ENCODE assay signal across 9 mouse cellular contexts in genomic region chr2:157030804-157031203, GRCm38 (mm10). TPM values are rescaled to one million over a fixed set of nuclear protein-coding genes. Genes with fewer than 3 reads are reported as not detected.
DNase-seq lines count a peak whose midpoint lies in the region; ATAC-seq and TF ChIP-seq lines count a peak whose summit lies in the region.
"Had no signal": no experiment of that assay in that cellular context is flagged by ENCODE, and none has a peak within 500 bp of the region (broad histone marks: within the 10 kb centered on the region; RNA-seq: fewer than 3 reads in every experiment).

No protein-coding gene starts in this region.

- H3K27ac ChIP-seq in heart, embryonic 11.5 days (ENCODE audit: low read depth, low read length) = no peak overlapping the region
- no peak overlapping the region for H3K27ac ChIP-seq in midbrain, postnatal 0 days (ENCODE audit: low read depth, low read length)

- peak; percentile 86 for TF ChIP-seq CTCF in midbrain, postnatal 0 days (IDR thresholded peaks at IDR 0.05)

- no peaks in the 10 kb centered on the region for H3K9me3 ChIP-seq in heart, embryonic 11.5 days (replicated peaks; ENCODE audit: control insufficient read depth, low read length)
- no peaks in the 10 kb centered on the region for H3K9me3 ChIP-seq in midbrain, postnatal 0 days (ENCODE audit: low read length)

- H3K9ac ChIP-seq in heart, embryonic 11.5 days (ENCODE audit: low read depth, low read length) = no peak overlapping the region
- H3K9ac ChIP-seq in midbrain, postnatal 0 days (replicated peaks; ENCODE audit: low read length, poor library complexity, severe bottlenecking) = no peak overlapping the region

- 41% methylated on average over 9 of the region's 9 CpGs for WGBS in heart, embryonic 11.5 days (ENCODE audit: insufficient replicate concordance)
- 40% methylated on average over 9 of the region's 9 CpGs for WGBS in midbrain, postnatal 0 days

- DNase-seq in heart, adult 11 months = peak; percentile 97
- peak; percentile 83 for DNase-seq in cerebellum, adult 9-11 months
- DNase-seq in frontal cortex, postnatal 10 days (ENCODE audit: low spot score in 2 of 2) = peak; percentile 58 to 81
- peak; percentile 91 for DNase-seq in left cerebral cortex, postnatal 4 days
- peak; percentile 87 for DNase-seq in midbrain, postnatal 0 days (ENCODE audit: low spot score)
- peak; percentile 65 to 70 for DNase-seq in spleen, postnatal 36 days (ENCODE audit: low spot score in 2 of 2)

- H3K4me1 ChIP-seq in heart, embryonic 11.5 days (ENCODE audit: control insufficient read depth, insufficient read depth, low read length) = peaks cover 11% of the 10 kb centered on the region
- no peaks in the 10 kb centered on the region for H3K4me1 ChIP-seq in midbrain, postnatal 0 days (ENCODE audit: insufficient read depth, low read length)

- peaks cover 61% of the 10 kb centered on the region for H3K36me3 ChIP-seq in heart, embryonic 11.5 days (ENCODE audit: control insufficient read depth, insufficient read depth, low read length)
- H3K36me3 ChIP-seq in midbrain, postnatal 0 days (ENCODE audit: insufficient read depth, low read length) = peaks cover 68% of the 10 kb centered on the region

- H3K4me3 ChIP-seq in heart, embryonic 11.5 days (ENCODE audit: low read depth, low read length) = no peak overlapping the region
- H3K4me3 ChIP-seq in midbrain, postnatal 0 days (ENCODE audit: low read depth, low read length) = no peak overlapping the region

- H3K27me3 ChIP-seq in heart, embryonic 11.5 days (ENCODE audit: control insufficient read depth, insufficient read depth, low read length) = no peaks in the 10 kb centered on the region
- H3K27me3 ChIP-seq in midbrain, postnatal 0 days (ENCODE audit: insufficient read depth, low read length) = no peaks in the 10 kb centered on the region
- H3K27me3 ChIP-seq: Patski had no signal

- no peak for ATAC-seq in heart, embryonic 11.5 days (replicated peaks; ENCODE audit: insufficient number of reproducible peaks, low FRiP score, low TSS enrichment)
- peak; percentile 25 for ATAC-seq in inflammation-experienced regulatory T-cells, adult 6 months
- ATAC-seq in midbrain, postnatal 0 days (ENCODE audit: low FRiP score) = peak; percentile 74
- ATAC-seq: Patski had no signal

- no peak overlapping the region for H3K4me2 ChIP-seq in heart, embryonic 11.5 days
- H3K4me2 ChIP-seq in midbrain, postnatal 0 days (ENCODE audit: low read depth, low read length, poor library complexity, severe bottlenecking) = no peak overlapping the region

- intact Hi-C loops in left cerebral cortex, postnatal 4 days (cut with DNase I) = loop anchor here (10.0 kb wide), 1 partner anchor 64 kb away; no protein-coding TSS in a partner anchor

RNA-seq across cellular contexts. Expression of gene Dsn1, which starts 23.9 kb away (rescaled TPM):
- polyA plus RNA-seq in heart, embryonic 11.5 days (2014; fragmentation: Nextera tagmentation; extraction: Ambion mirVana) = 38.4 and 48.4 TPM in 2 replicates
- polyA plus RNA-seq in inflammation-experienced regulatory T-cells, adult 6 months (2017; shearing (Covaris generic)) = 10 to 100 TPM; 10.3 to 34.2 (median 11.3) TPM
- total RNA-seq in left cerebral cortex, postnatal 4 days (2021) = 1 to 10 TPM; 7.4 to 8.4 TPM
- total RNA-seq in midbrain, postnatal 0 days (2014; rRNA removed) = 5.3 and 8.8 TPM in 2 replicates
- 7.2 and 7.8 TPM in 2 replicates for polyA plus RNA-seq in midbrain, postnatal 0 days (2015; fragmentation: Nextera tagmentation; extraction: Ambion mirVana)

RNA-seq across cellular contexts. Expression of gene Ndrg3, which starts 38.9 kb away (rescaled TPM):
- 34.4 and 38.1 TPM in 2 replicates for polyA plus RNA-seq in heart, embryonic 11.5 days (2014; fragmentation: Nextera tagmentation; extraction: Ambion mirVana)
- polyA plus RNA-seq in inflammation-experienced regulatory T-cells, adult 6 months (2017; shearing (Covaris generic)) = 100 to 1,000 TPM in 2 of 3 experiments, 10 to 100 TPM in 1; 72.3 to 142 (median 105) TPM
- total RNA-seq in left cerebral cortex, postnatal 4 days (2021) = 100 to 1,000 TPM; 267 to 276 TPM
- total RNA-seq in midbrain, postnatal 0 days (2014; rRNA removed) = 141 and 178 TPM in 2 replicates
- polyA plus RNA-seq in midbrain, postnatal 0 days (2015; fragmentation: Nextera tagmentation; extraction: Ambion mirVana) = 160 and 169 TPM in 2 replicates

RNA-seq across cellular contexts. Expression of gene Soga1, which starts 48.2 kb away (rescaled TPM):
- polyA plus RNA-seq in heart, embryonic 11.5 days (2014; fragmentation: Nextera tagmentation; extraction: Ambion mirVana) = 3.4 and 3.6 TPM in 2 replicates
- polyA plus RNA-seq in inflammation-experienced regulatory T-cells, adult 6 months (2017; shearing (Covaris generic)) = under 1 TPM in 1 of 3 experiments, not detected in 2; 0.17 TPM
- 100 to 1,000 TPM; 104 to 108 TPM for total RNA-seq in left cerebral cortex, postnatal 4 days (2021)
- 122 and 132 TPM in 2 replicates for total RNA-seq in midbrain, postnatal 0 days (2014; rRNA removed)
- polyA plus RNA-seq in midbrain, postnatal 0 days (2015; fragmentation: Nextera tagmentation; extraction: Ambion mirVana) = 2.8 and 3.9 TPM in 2 replicates

RNA-seq across cellular contexts. Expression of gene Tldc2, which starts 56.1 kb away (rescaled TPM):
- polyA plus RNA-seq in heart, embryonic 11.5 days (2014; fragmentation: Nextera tagmentation; extraction: Ambion mirVana) = 0.26 TPM in 1 of 2 replicates, not detected in the other
- not detected for polyA plus RNA-seq in inflammation-experienced regulatory T-cells, adult 6 months (2017; shearing (Covaris generic))
- not detected for total RNA-seq in left cerebral cortex, postnatal 4 days (2021)
- total RNA-seq in midbrain, postnatal 0 days (2014; rRNA removed) = not detected in 2 replicates
- polyA plus RNA-seq in midbrain, postnatal 0 days (2015; fragmentation: Nextera tagmentation; extraction: Ambion mirVana) = not detected in 2 replicates
